Mouse (Mus musculus) forebrain, embryonic 12.5 days (tissue): ENCODE data around the gene Tas2r135. TPM values are rescaled to one million over a fixed set of nuclear protein-coding genes. Genes with fewer than 3 reads are reported as not detected.

Experiments used
- ATAC-seq: fragments of 200-750 bp; cut with Nextera tagmentation; 2 replicates; pipeline ENCODE4 v1.8.0; 2017; ENCODE audit warnings: moderate TSS enrichment; ENCODE audit not compliant: low FRiP score
- H3K27ac ChIP-seq: fragments of 300-500 bp; sonication (generic); 2 replicates; pipeline ENCODE4 v1.5.1; 2016; ENCODE audit warnings: mild to moderate bottlenecking
- H3K27me3 ChIP-seq: fragments of 300-500 bp; sonication (generic); 2 replicates; pipeline ENCODE4 v1.6.1; 2016; ENCODE audit warnings: mild to moderate bottlenecking
- H3K36me3 ChIP-seq: fragments of 300-500 bp; sonication (generic); replicated peaks from 2 replicates; pipeline ENCODE4 v1.6.1; 2016; ENCODE audit warnings: mild to moderate bottlenecking
- H3K4me1 ChIP-seq: fragments of 300-500 bp; sonication (generic); 2 replicates; pipeline ENCODE4 v1.6.1; 2016
- H3K4me2 ChIP-seq: fragments of 300-500 bp; sonication (generic); 2 replicates; pipeline ENCODE4 v1.6.1; 2016; ENCODE audit warnings: mild to moderate bottlenecking, moderate library complexity
- H3K4me3 ChIP-seq: fragments of 300-500 bp; sonication (generic); replicated peaks from 2 replicates; pipeline ENCODE4 v1.5.1; 2016; ENCODE audit warnings: mild to moderate bottlenecking
- H3K9ac ChIP-seq: fragments of 300-500 bp; sonication (generic); 2 replicates; pipeline ENCODE4 v1.6.1; 2016; ENCODE audit warnings: mild to moderate bottlenecking
- H3K9me3 ChIP-seq: fragments of 300-500 bp; sonication (generic); 2 replicates; pipeline ENCODE4 v1.6.1; 2016
- WGBS: fragments of 180-500 bp; shearing (Covaris S2); methylation state at CpG from one replicate; pipeline ENCODE4 v1.1.7; 2016; 5-methylcytosine and 5-hydroxymethylcytosine counted together
- polyA plus RNA-seq: library from polyadenylated mRNA; unstranded; fragments of >200 nt; fragmentation: Nextera tagmentation; extraction: Ambion mirVana; gene quantifications from 2 replicates; pipeline ENCODE4 v1.2.1, GENCODE M21; 2016

The Tas2r135 gene
- polyA plus RNA-seq, 1 experiment from 2014 or later, result not detected

- no peak for ATAC-seq
- H3K27ac ChIP-seq, result no peak overlapping the region
- H3K27me3 ChIP-seq, result no peaks in the 10 kb centered on the region
- no peaks in the 10 kb centered on the region for H3K4me1 ChIP-seq
- 95% methylated on average over 1 of the region's 1 CpGs for WGBS
- no peak overlapping the region for H3K9ac ChIP-seq
- no peak overlapping the region for H3K4me3 ChIP-seq
- H3K36me3 ChIP-seq, result no peaks in the 10 kb centered on the region
- H3K9me3 ChIP-seq, result no peaks in the 10 kb centered on the region
- H3K4me2 ChIP-seq, result no peak overlapping the region
These were observed 6.2 kb upstream of the Tas2r135 start for GRCm38 (mm10) chr6:42398998-42399397.

DNA sequence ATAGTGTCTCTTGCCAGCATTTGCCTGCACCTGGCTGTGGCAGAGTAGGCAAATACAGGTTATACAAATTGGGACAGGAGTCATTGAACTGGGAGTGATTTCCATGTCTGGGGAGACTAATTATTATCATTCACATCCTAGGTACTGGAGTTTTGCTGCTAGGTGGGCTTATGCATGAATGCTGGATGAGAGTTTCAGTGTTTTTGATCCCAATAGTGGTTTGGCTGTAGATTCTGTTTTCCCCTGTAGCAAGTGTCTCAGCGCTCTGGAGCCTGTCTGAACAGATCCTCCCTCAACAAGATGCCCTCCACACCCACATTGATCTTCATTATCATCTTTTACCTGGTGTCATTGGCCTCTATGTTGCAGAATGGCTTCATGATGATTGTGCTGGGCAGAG, 5.3 kb upstream of the Tas2r135 start, which contains the start of gene Tas2r143:
Gene Tas2r143, plus strand, starts transcription at position 301 of the 400 bp plus-strand sequence.
- ATAC-seq, result no peak
- H3K36me3 ChIP-seq, result no peaks in the 10 kb centered on the region

GRCm38 (mm10) chr6:42419443-42419842, 14.2 kb downstream of the Tas2r135 start:
- H3K9ac ChIP-seq, result no peak overlapping the region
- H3K4me2 ChIP-seq, result no peak overlapping the region
- 90% methylated on average over 2 of the region's 2 CpGs for WGBS
- no peaks in the 10 kb centered on the region for H3K9me3 ChIP-seq
- H3K4me3 ChIP-seq, result no peak overlapping the region
- no peak overlapping the region for H3K27ac ChIP-seq
- ATAC-seq, result no peak
- no peaks in the 10 kb centered on the region for H3K4me1 ChIP-seq
- H3K36me3 ChIP-seq, result no peaks in the 10 kb centered on the region
- no peaks in the 10 kb centered on the region for H3K27me3 ChIP-seq

More for the DNA sequence above, 5.3 kb upstream of the Tas2r135 start, which contains the start of gene Tas2r143:
- H3K9ac ChIP-seq, result no peak within 1 kb of the TSS
- no peaks in the 10 kb centered on the region for H3K27me3 ChIP-seq
- no peaks in the 10 kb centered on the region for H3K9me3 ChIP-seq
- 96% methylated on average over 1 of the region's 1 CpGs for WGBS
- no peaks in the 10 kb centered on the region for H3K4me1 ChIP-seq
- no peak within 1 kb of the TSS for H3K4me2 ChIP-seq
- no peak within 1 kb of the TSS for H3K27ac ChIP-seq
- no peak within 1 kb of the TSS for H3K4me3 ChIP-seq

- Histone ChIP-seq H3K36me3 (no peaks in the 10 kb centered on the region), H3K4me3 (no peak overlapping the region), H3K4me1 (no peaks in the 10 kb centered on the region), H3K9ac (no peak overlapping the region), H3K4me2 (no peak overlapping the region), H3K27ac (no peak overlapping the region), H3K27me3 (no peaks in the 10 kb centered on the region), H3K9me3 (no peaks in the 10 kb centered on the region)
- ATAC-seq, result no peak
- 71% methylated on average over 2 of the region's 2 CpGs for WGBS
These were observed 16.2 kb downstream of the Tas2r135 start for GRCm38 (mm10) chr6:42421439-42421838.

GRCm38 (mm10) chr6:42424472-42424871, 19.2 kb downstream of the Tas2r135 start:
- H3K27me3 ChIP-seq, result no peaks in the 10 kb centered on the region
- H3K4me2 ChIP-seq, result no peak overlapping the region
- no peak overlapping the region for H3K4me3 ChIP-seq
- WGBS, result 91% methylated on average over 3 of the region's 3 CpGs
- H3K9me3 ChIP-seq, result no peaks in the 10 kb centered on the region
- no peak for ATAC-seq
- H3K36me3 ChIP-seq, result no peaks in the 10 kb centered on the region
- no peak overlapping the region for H3K9ac ChIP-seq
- no peak overlapping the region for H3K27ac ChIP-seq
- H3K4me1 ChIP-seq, result no peaks in the 10 kb centered on the region

- no peak overlapping the region for H3K27ac ChIP-seq
- H3K9me3 ChIP-seq, result no peaks in the 10 kb centered on the region
- no peak overlapping the region for H3K4me2 ChIP-seq
- H3K4me3 ChIP-seq, result no peak overlapping the region
- 84% methylated on average over 4 of the region's 4 CpGs for WGBS
- H3K9ac ChIP-seq, result no peak overlapping the region
- H3K4me1 ChIP-seq, result no peaks in the 10 kb centered on the region
- no peak for ATAC-seq
- no peaks in the 10 kb centered on the region for H3K36me3 ChIP-seq
- no peaks in the 10 kb centered on the region for H3K27me3 ChIP-seq
These were observed 21.1 kb downstream of the Tas2r135 start for GRCm38 (mm10) chr6:42426337-42426736.

DNA sequence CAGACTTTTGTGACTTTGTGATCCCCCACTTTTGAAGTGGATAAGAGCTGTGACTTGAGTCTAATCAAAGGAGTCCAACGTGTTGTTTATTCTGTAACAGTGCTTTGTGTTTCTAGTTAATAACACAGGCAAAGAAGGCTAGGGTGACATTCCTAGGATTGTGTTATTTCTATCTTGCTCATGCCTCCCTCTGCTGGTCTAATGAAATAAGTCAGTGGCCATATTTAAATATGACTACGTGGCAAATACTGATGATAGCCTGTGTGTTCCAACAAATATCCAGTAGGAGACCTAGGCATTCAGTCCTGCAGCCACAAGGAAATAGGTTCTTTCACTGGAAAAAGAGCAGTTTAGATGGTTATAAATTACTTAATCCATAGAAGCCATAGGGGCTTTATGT, 28.3 kb downstream of the Tas2r135 start:
- Histone ChIP-seq H3K4me1 (no peaks in the 10 kb centered on the region), H3K27ac (no peak overlapping the region), H3K9me3 (no peaks in the 10 kb centered on the region), H3K4me2 (no peak overlapping the region), H3K4me3 (no peak overlapping the region), H3K9ac (no peak overlapping the region), H3K27me3 (no peaks in the 10 kb centered on the region), H3K36me3 (no peaks in the 10 kb centered on the region)
- 59% methylated on average over 2 of the region's 2 CpGs for WGBS
- ATAC-seq, result no peak

GRCm38 (mm10) chr6:42434446-42434845, 29.2 kb downstream of the Tas2r135 start, which contains the start of gene Tas2r126:
Gene Tas2r126, plus strand, starts transcription at chr6:42434535.
- 90% methylated on average over 6 of the region's 6 CpGs for WGBS

DNA sequence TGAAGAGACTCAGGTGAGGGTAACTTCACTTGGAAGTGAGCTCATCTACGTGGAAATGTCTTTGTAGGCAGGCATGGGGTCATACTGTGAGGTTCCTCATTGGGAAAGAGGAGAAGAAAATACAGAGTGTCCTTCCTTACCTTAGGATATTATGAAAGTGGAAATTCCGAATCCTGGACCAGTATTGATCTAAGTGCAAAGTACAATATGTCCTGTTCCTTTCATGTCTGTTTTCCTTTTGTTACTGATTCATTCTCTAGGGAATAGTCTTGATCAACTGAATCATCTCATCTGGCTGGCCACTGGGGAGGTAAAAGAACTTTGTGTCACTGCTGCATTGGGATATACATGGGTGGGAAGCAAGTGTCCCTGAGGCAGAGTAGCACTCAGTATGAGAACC, 30.3 kb downstream of the Tas2r135 start:
- H3K27me3 ChIP-seq, result no peaks in the 10 kb centered on the region
- H3K36me3 ChIP-seq, result no peaks in the 10 kb centered on the region
- no peaks in the 10 kb centered on the region for H3K4me1 ChIP-seq
- H3K4me3 ChIP-seq, result no peak overlapping the region
- H3K4me2 ChIP-seq, result no peak overlapping the region
- no peaks in the 10 kb centered on the region for H3K9me3 ChIP-seq
- H3K9ac ChIP-seq, result no peak overlapping the region
- 68% methylated on average over 2 of the region's 2 CpGs for WGBS
- no peak overlapping the region for H3K27ac ChIP-seq
- no peak for ATAC-seq

More at GRCm38 (mm10) chr6:42434446-42434845, 29.2 kb downstream of the Tas2r135 start, which contains the start of gene Tas2r126:
- Histone ChIP-seq H3K9me3 (no peaks in the 10 kb centered on the region), H3K4me2 (no peak within 1 kb of the TSS), H3K9ac (no peak within 1 kb of the TSS), H3K4me1 (no peaks in the 10 kb centered on the region), H3K27me3 (no peaks in the 10 kb centered on the region), H3K36me3 (no peaks in the 10 kb centered on the region), H3K4me3 (no peak within 1 kb of the TSS), H3K27ac (no peak within 1 kb of the TSS)
- ATAC-seq, result no peak

GRCm38 (mm10) chr6:42441395-42441794, 36.2 kb downstream of the Tas2r135 start:
- Histone ChIP-seq H3K27me3 (no peaks in the 10 kb centered on the region), H3K4me2 (no peak overlapping the region), H3K4me3 (no peak overlapping the region), H3K36me3 (no peaks in the 10 kb centered on the region), H3K27ac (no peak overlapping the region), H3K9me3 (no peaks in the 10 kb centered on the region), H3K4me1 (no peaks in the 10 kb centered on the region), H3K9ac (no peak overlapping the region)
- ATAC-seq, result no peak
- 85% methylated on average over 2 of the region's 2 CpGs for WGBS

- H3K36me3 ChIP-seq, result no peaks in the 10 kb centered on the region
- H3K9ac ChIP-seq, result no peak overlapping the region
- H3K4me1 ChIP-seq, result no peaks in the 10 kb centered on the region
- no peak for ATAC-seq
- no peaks in the 10 kb centered on the region for H3K27me3 ChIP-seq
- H3K4me3 ChIP-seq, result no peak overlapping the region
- WGBS, result 91% methylated on average over 2 of the region's 2 CpGs
- no peak overlapping the region for H3K27ac ChIP-seq
- no peaks in the 10 kb centered on the region for H3K9me3 ChIP-seq
- H3K4me2 ChIP-seq, result no peak overlapping the region
These were observed 39.3 kb downstream of the Tas2r135 start for GRCm38 (mm10) chr6:42444491-42444890.

GRCm38 (mm10) chr6:42447381-42447780, 42.1 kb downstream of the Tas2r135 start:
- H3K4me3 ChIP-seq, result no peak overlapping the region
- no peaks in the 10 kb centered on the region for H3K27me3 ChIP-seq
- H3K9ac ChIP-seq, result no peak overlapping the region
- WGBS, result 84% methylated on average over 2 of the region's 2 CpGs
- ATAC-seq, result no peak
- no peak overlapping the region for H3K27ac ChIP-seq
- no peak overlapping the region for H3K4me2 ChIP-seq
- H3K4me1 ChIP-seq, result no peaks in the 10 kb centered on the region
- no peaks in the 10 kb centered on the region for H3K36me3 ChIP-seq
- no peaks in the 10 kb centered on the region for H3K9me3 ChIP-seq
